Mouse (Mus musculus) liver, adult 2 months (tissue): ENCODE results near the gene Arpc1a.
"Not testable (repeated sequence)": the region's sequence is repeated elsewhere in the genome, so short reads cannot be mapped to it uniquely, and the experiment has no call there.

ENCODE experiments used
- CTCF ChIP-seq: fragments of 200-500 bp; IDR thresholded peaks from 2 replicates; pipeline ENCODE4 v1.5.1; 2011; ENCODE audit warnings: low read depth, low read length, control low read depth
- POLR2A ChIP-seq: fragments of 200-500 bp; IDR thresholded peaks from 2 replicates; pipeline ENCODE4 v1.6.1; 2011; ENCODE audit warnings: low read length, control low read depth; ENCODE audit not compliant: insufficient read depth; ENCODE audit errors: extremely low read depth

GRCm38 (mm10) chr5:145083201-145083600 lies 429 bp upstream of the Arpc1a start:
- TF ChIP-seq POLR2A, CTCF: not testable (repeated sequence)
